Mouse (Mus musculus) ES-E14 (cell line): ENCODE data around the gene Trip11. TPM values are rescaled to one million over a fixed set of nuclear protein-coding genes. Genes with fewer than 3 reads are reported as not detected.

Experiments
- DNase-seq: peaks from one replicate; pipeline ENCODE4 v3.0.0-alpha.2; 2013; ENCODE audit warnings: low read depth, low spot score
- H3K27ac ChIP-seq: 2 replicates; pipeline ENCODE4 v1.5.1; 2012; ENCODE audit warnings: low read depth, mild to moderate bottlenecking, low read length, moderate library complexity, mixed read lengths; ENCODE audit not compliant: poor library complexity, insufficient read depth, severe bottlenecking
- H3K36me3 ChIP-seq: 2 replicates; pipeline ENCODE4 v1.6.1; 2012; ENCODE audit warnings: mild to moderate bottlenecking, low read length, moderate library complexity, mixed read lengths; ENCODE audit not compliant: control insufficient read depth, poor library complexity, insufficient read depth, severe bottlenecking
- H3K4me1 ChIP-seq, 2 experiments: fragments of 150-350 bp in 1 of 2; sonication (generic) in 1 of 2; 2 replicates each; pipeline ENCODE4 v1.6.1; 2012; ENCODE audit warnings: low read length in 2 of 2, mild to moderate bottlenecking in 1 of 2, mixed read lengths in 1 of 2; ENCODE audit not compliant: control insufficient read depth in 2 of 2, insufficient read depth in 2 of 2, poor library complexity in 1 of 2
- H3K4me3 ChIP-seq, 2 experiments: fragments of 150-350 bp in 1 of 2; sonication (generic) in 1 of 2; 2 replicates each; pipeline ENCODE4 v1.5.1; 2012; ENCODE audit warnings: low read length in 2 of 2, low read depth in 1 of 2, mild to moderate bottlenecking in 1 of 2, mixed read lengths in 1 of 2; ENCODE audit not compliant: insufficient read depth in 1 of 2, poor library complexity in 1 of 2, severe bottlenecking in 1 of 2
- H3K9ac ChIP-seq: 2 replicates; pipeline ENCODE4 v1.6.1; 2012; ENCODE audit warnings: low read depth, mild to moderate bottlenecking, low read length, mixed read lengths; ENCODE audit not compliant: poor library complexity, insufficient read depth, severe bottlenecking
- H3K9me3 ChIP-seq: fragments of 150-350 bp; sonication (generic); 2 replicates; pipeline ENCODE4 v1.6.1; 2012; ENCODE audit warnings: low read depth, mild to moderate bottlenecking, low read length; ENCODE audit not compliant: control insufficient read depth, insufficient read depth
- CHD2 ChIP-seq: IDR thresholded peaks from 2 replicates; pipeline ENCODE4 v1.6.1; 2014; ENCODE audit warnings: mild to moderate bottlenecking, low read depth, low read length, inconsistent platforms
- HCFC1 ChIP-seq: IDR thresholded peaks from 2 replicates; pipeline ENCODE4 v1.6.1; 2012; ENCODE audit warnings: low read length, inconsistent platforms, borderline replicate concordance; ENCODE audit not compliant: insufficient read depth
- MAFK ChIP-seq: IDR thresholded peaks from 2 replicates; pipeline ENCODE4 v1.6.1; 2014; ENCODE audit warnings: mild to moderate bottlenecking, low read depth, low read length, inconsistent platforms; ENCODE audit not compliant: insufficient read depth
- ZC3H11A ChIP-seq: IDR thresholded peaks from 2 replicates; pipeline ENCODE4 v1.6.1; 2012; ENCODE audit warnings: low read depth, mild to moderate bottlenecking, inconsistent platforms, low read length, borderline replicate concordance
- ZNF384 ChIP-seq: IDR thresholded peaks from 2 replicates; pipeline ENCODE4 v1.6.1; 2012; ENCODE audit warnings: low read depth, low read length, inconsistent platforms
- in situ Hi-C, 2 experiments: fragments of 600-800 bp; cut with MboI; formaldehyde crosslinking; loops; one replicate each; pipeline ENCODE4 v1.15.1; 2025; ENCODE audit warnings: low sequenced_read_pairs in 2 of 2, inconsistent platforms in 1 of 2; ENCODE audit not compliant: unreplicated experiment in 2 of 2
- total RNA-seq: library from RNA; depleted of rRNA; stranded (reverse); fragments of 300-350 nt; gene quantifications from 2 replicates; pipeline ENCODE4 v1.2.3, GENCODE M21; 2012

Trip11 gene
- total RNA-seq, 1 experiment: 15.7 TPM

DNA sequence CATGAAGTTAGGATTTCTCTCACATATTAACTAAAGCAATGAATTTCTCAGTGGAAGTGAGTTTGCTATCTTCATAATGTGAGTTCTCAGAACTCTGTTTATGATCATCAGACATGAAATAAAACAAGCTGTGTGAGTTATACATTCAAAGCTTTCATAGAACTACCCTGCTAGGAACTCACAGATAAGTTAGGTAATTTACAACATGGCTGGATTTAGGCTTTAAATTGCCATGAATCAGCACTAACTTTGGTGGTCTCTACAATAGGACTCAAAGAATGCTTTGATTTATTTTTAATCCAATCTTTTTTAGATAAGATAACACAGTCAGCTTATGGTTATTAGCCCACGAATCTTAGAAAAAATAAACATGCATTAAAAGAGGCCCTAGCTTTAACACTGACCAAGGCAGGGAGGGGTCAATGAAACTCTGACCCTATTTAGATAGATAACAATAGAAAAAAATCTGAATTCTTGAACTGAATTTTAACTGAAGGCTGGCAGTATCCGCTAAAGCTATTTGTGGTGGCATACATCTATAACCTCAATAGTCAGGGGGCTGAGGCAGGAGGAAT, 13.3 kb downstream of the Trip11 start:
- Histone ChIP-seq H3K4me3 (no peak overlapping the region), H3K9ac (no peak overlapping the region), H3K4me1 (peaks cover 0 to 2% of the 10 kb centered on the region in 2 experiments; a peak in 1 of 4 replicates), H3K9me3 (no peaks in the 10 kb centered on the region), H3K27ac (no peak overlapping the region), H3K36me3 (no peaks in the 10 kb centered on the region)
- in situ Hi-C loops: no loop called here
- no peak for TF ChIP-seq ZNF384
- TF ChIP-seq MAFK: no peak
- no peak for TF ChIP-seq ZC3H11A
- no peak for TF ChIP-seq HCFC1
- TF ChIP-seq CHD2: no peak
- no peak for DNase-seq

DNA sequence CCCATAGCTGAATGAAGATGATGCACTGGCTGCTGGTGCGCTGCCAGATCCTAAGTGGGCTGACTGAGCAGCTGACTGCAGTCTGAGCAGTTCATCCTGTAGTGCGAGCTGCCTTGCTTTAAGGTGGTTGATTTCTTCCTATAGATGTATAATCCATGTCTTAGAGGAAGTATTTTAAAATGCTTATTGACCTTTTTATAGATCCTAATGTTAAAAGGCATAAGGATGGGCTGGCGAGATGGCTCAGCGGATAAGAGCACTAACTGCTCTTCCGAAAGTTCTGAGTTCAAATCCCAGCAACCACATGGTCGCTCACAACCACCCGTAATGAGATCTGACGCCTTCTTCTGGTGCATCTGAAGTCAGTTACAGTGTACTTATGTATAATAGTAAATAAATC, 14.1 kb downstream of the Trip11 start:
- in situ Hi-C loops: no loop called here
- TF ChIP-seq ZNF384 (no peak), CHD2 (no peak), HCFC1 (no peak), ZC3H11A (no peak), MAFK (no peak)
- Histone ChIP-seq H3K4me3 (no peak overlapping the region), H3K27ac (no peak overlapping the region), H3K9ac (no peak overlapping the region), H3K36me3 (no peaks in the 10 kb centered on the region), H3K4me1 (peaks cover 0 to 2% of the 10 kb centered on the region in 2 experiments; a peak in 1 of 4 replicates), H3K9me3 (no peaks in the 10 kb centered on the region)
- no peak for DNase-seq

DNA sequence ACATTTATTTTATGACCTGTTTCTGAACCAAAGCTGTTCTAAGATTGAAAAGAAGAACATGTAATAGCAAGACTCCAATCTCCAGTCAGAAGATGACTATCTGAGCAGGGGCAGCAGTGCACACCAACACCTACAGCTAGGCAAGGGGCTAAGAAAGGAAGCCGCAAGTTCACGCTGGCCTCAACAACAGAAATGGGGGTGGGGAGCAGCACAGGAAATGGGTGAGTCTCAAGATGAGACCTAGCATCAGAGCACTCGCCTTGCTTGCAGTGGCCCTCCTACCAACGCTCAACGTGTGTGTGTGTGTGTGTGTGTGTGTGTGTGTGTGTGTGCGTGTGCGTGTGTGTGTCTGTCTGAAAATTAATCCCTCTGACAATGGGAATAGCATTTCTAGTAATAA, 16.0 kb downstream of the Trip11 start:
- in situ Hi-C loops: no loop called here
- H3K36me3 ChIP-seq: no peaks in the 10 kb centered on the region
- no peak overlapping the region for H3K4me3 ChIP-seq
- H3K9me3 ChIP-seq: no peaks in the 10 kb centered on the region
- no peak overlapping the region for H3K9ac ChIP-seq
- TF ChIP-seq HCFC1: no peak
- TF ChIP-seq MAFK: no peak
- no peak for TF ChIP-seq ZNF384
- no peak for TF ChIP-seq CHD2
- TF ChIP-seq ZC3H11A: no peak
- DNase-seq: no peak
- H3K4me1 ChIP-seq: peaks cover 0 to 2% of the 10 kb centered on the region in 2 experiments; a peak in 1 of 4 replicates
- H3K27ac ChIP-seq: no peak overlapping the region

DNA sequence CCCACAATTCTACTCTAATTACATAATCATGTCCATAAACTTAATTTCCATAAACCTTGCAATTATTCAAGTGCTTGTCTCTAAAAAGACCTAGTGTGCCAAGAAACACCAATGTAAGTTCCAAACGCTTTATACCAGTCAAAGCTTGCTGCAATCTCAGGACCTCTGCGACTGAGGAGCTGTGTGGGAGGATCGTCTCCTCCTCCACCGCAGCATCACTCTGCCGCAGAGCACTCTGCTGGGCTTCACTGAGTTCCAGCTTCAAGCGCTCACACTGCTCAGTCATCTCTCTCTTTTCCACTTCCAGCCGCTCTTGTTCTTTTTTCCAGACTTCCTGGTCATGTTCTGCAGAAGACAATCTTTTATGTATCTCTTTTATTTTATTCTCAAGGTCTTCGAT, 19.8 kb downstream of the Trip11 start:
- in situ Hi-C loops: no loop called here
- H3K9ac ChIP-seq: no peak overlapping the region
- DNase-seq: no peak
- no peaks in the 10 kb centered on the region for H3K9me3 ChIP-seq
- H3K36me3 ChIP-seq: no peaks in the 10 kb centered on the region; the same call in 1 of the 2 replicates
- TF ChIP-seq ZC3H11A: no peak
- TF ChIP-seq ZNF384: no peak
- TF ChIP-seq CHD2: no peak
- TF ChIP-seq HCFC1: no peak
- no peak for TF ChIP-seq MAFK
- no peak overlapping the region for H3K27ac ChIP-seq
- H3K4me1 ChIP-seq: peaks cover 0 to 2% of the 10 kb centered on the region in 2 experiments; a peak in 1 of 4 replicates
- H3K4me3 ChIP-seq: no peak overlapping the region

DNA sequence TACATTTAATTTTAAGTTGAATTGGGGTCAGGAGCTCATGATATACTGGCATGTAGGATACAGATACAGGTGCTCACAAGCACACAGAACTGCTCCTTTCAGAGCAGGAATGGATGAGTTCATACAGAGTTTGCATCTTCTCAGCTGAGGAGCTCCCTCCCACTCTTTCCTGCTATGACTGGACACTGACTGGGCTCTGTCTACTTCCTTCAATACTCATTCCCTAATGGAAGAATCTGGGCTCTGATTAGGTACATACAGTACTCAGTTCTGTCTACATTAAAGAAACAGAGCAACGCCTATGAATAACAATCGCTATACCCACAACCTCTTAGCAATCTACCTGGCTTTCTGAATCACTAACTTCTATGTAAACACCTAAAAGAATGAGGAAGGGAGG, 20.2 kb downstream of the Trip11 start:
- no peak for DNase-seq
- no peaks in the 10 kb centered on the region; the same call in 1 of the 2 replicates for H3K36me3 ChIP-seq
- H3K9me3 ChIP-seq: no peaks in the 10 kb centered on the region
- no peak for TF ChIP-seq ZNF384
- TF ChIP-seq HCFC1: no peak
- no peak for TF ChIP-seq ZC3H11A
- TF ChIP-seq CHD2: no peak
- no peak for TF ChIP-seq MAFK
- H3K27ac ChIP-seq: no peak overlapping the region
- H3K4me3 ChIP-seq: no peak overlapping the region
- H3K4me1 ChIP-seq: peaks cover 0 to 2% of the 10 kb centered on the region in 2 experiments; a peak in 1 of 4 replicates
- no peak overlapping the region for H3K9ac ChIP-seq
- in situ Hi-C loops: no loop called here
